Mouse (Mus musculus) liver, embryonic 16.5 days (tissue): ENCODE data around the gene Rdx. TPM values are rescaled to one million over a fixed set of nuclear protein-coding genes. Genes with fewer than 3 reads are reported as not detected.

Experiments used
- ATAC-seq: fragments of 200-750 bp; cut with Nextera tagmentation; 2 replicates; pipeline ENCODE4 v1.8.0; 2017; ENCODE audit warnings: low read depth, mild to moderate bottlenecking, moderate number of reproducible peaks, moderate library complexity
- H3K27ac ChIP-seq: fragments of 300-500 bp; sonication (generic); 2 replicates; pipeline ENCODE4 v1.5.1; 2014; ENCODE audit warnings: mild to moderate bottlenecking, low read length
- H3K27me3 ChIP-seq: fragments of 300-500 bp; sonication (generic); 2 replicates; pipeline ENCODE4 v1.6.1; 2014; ENCODE audit warnings: low read depth, low read length, mixed read lengths; ENCODE audit not compliant: control insufficient read depth, insufficient read depth
- H3K36me3 ChIP-seq: fragments of 300-500 bp; sonication (generic); 2 replicates; pipeline ENCODE4 v1.6.1; 2014; ENCODE audit warnings: mild to moderate bottlenecking; ENCODE audit not compliant: control insufficient read depth, insufficient read depth
- H3K4me1 ChIP-seq: fragments of 300-500 bp; sonication (generic); 2 replicates; pipeline ENCODE4 v1.6.1; 2014; ENCODE audit warnings: low read depth, low read length, mixed read lengths; ENCODE audit not compliant: control insufficient read depth
- H3K4me2 ChIP-seq: fragments of 300-500 bp; sonication (generic); 2 replicates; pipeline ENCODE4 v1.6.1; 2014; ENCODE audit warnings: low read depth, low read length, mixed read lengths
- H3K4me3 ChIP-seq: fragments of 300-500 bp; sonication (generic); 2 replicates; pipeline ENCODE4 v1.5.1; 2014; ENCODE audit warnings: low read depth, mild to moderate bottlenecking, low read length
- H3K9ac ChIP-seq: fragments of 300-500 bp; sonication (generic); 2 replicates; pipeline ENCODE4 v1.6.1; 2014; ENCODE audit warnings: low read depth, low read length
- H3K9me3 ChIP-seq: fragments of 300-500 bp; sonication (generic); replicated peaks from 2 replicates; pipeline ENCODE4 v1.6.1; 2016; ENCODE audit warnings: low read length; ENCODE audit not compliant: control insufficient read depth
- WGBS: fragments of 180-500 bp; shearing (Covaris S2); extraction: QIAGEN DNeasy Blood & Tissue Kit; methylation state at CpG from one replicate; pipeline ENCODE4 v1.1.7; 2014; ENCODE audit not compliant: insufficient replicate concordance; 5-methylcytosine and 5-hydroxymethylcytosine counted together
- microRNA-seq: library from miRNA; unstranded; fragments of <30 nt; microRNA quantifications from one replicate; pipeline ENCODE4, GENCODE M21; 2016
- polyA plus RNA-seq: library from polyadenylated mRNA; unstranded; fragments of >200 nt; fragmentation: Nextera tagmentation; extraction: Ambion mirVana; gene quantifications from 2 replicates; pipeline ENCODE4 v1.2.1, GENCODE M21; 2015

Gene Rdx
- polyA plus RNA-seq, 1 experiment from 2014 or later: 54.9 TPM

DNA sequence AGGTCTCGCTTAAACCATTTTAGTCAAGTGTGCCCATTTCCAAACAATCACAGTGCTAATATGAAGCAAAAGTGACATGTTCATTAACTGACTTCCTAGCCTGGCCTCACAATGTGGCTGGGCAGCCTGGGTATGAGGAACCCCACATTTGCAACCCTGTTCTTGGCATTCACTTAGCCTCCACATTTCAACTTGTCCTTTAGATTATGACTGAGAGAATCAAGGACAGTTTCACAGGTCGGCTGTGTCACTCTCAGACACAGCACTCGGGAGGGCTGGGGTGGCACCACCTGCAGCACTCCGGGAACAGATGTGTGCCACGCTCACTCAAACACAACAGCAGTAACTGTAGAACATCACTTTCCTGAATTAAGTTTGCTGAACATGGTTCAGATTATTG, 66.1 kb downstream of the Rdx start:
- Histone ChIP-seq H3K4me2 (no peak overlapping the region), H3K4me1 (no peaks in the 10 kb centered on the region), H3K36me3 (no peaks in the 10 kb centered on the region; the same call in none of the 2 replicates), H3K9ac (no peak overlapping the region), H3K4me3 (no peak overlapping the region), H3K9me3 (no peaks in the 10 kb centered on the region), H3K27me3 (no peaks in the 10 kb centered on the region), H3K27ac (no peak overlapping the region)
- WGBS: 68% methylated on average over 5 of the region's 5 CpGs
- no peak for ATAC-seq

DNA sequence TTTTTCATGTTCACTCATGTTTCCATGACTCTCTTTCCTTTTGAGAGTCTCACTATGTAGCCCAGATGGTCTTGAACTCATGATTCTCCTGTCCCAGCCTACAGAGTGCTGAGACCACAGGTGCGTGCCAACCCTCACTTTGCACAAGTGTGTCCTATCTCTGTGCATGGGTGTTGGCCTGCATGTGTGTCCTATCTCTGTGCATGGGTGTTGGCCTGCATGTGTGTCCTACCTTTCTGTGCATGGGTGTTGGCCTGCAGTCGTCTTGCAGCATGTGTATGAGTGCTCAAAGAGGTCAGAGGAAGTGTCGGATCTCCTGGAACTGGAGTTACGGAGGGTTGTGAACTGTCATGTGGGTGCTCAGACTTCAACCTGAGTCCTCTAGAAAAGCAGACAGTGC, 72.2 kb downstream of the Rdx start:
- Histone ChIP-seq H3K4me3 (no peak overlapping the region), H3K9ac (no peak overlapping the region), H3K27me3 (no peaks in the 10 kb centered on the region), H3K4me2 (no peak overlapping the region), H3K4me1 (no peaks in the 10 kb centered on the region), H3K36me3 (no peaks in the 10 kb centered on the region; the same call in none of the 2 replicates), H3K27ac (no peak overlapping the region), H3K9me3 (no peaks in the 10 kb centered on the region)
- 56% methylated on average over 4 of the region's 4 CpGs for WGBS
- 0 out of 2 replicates have a peak, but pooled peaks have one; percentile 45 for ATAC-seq

DNA sequence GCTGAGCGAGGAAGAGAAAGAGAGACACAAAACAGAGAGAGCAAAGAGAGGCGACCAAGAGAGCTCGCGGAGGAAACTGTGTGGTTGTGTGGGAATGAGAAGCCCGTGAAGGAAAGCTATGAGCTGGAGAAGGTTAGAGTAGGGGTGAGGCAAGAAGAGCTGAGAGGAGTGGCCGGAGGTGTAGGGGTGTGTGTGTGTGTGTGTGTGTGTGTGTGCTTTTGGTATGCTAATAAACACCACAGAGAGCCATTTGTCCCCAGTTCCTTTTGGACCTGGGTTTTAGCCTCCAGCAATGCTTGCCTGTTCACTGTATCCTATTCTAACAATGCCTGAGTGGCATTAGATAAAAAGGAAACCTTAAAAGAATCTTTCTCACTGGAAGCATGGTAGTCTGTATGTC, 78.3 kb downstream of the Rdx start:
- Histone ChIP-seq H3K27ac (no peak overlapping the region), H3K4me3 (no peak overlapping the region), H3K4me1 (no peaks in the 10 kb centered on the region), H3K4me2 (no peak overlapping the region), H3K36me3 (no peaks in the 10 kb centered on the region), H3K9me3 (no peaks in the 10 kb centered on the region), H3K27me3 (no peaks in the 10 kb centered on the region), H3K9ac (no peak overlapping the region)
- WGBS: 72% methylated on average over 6 of the region's 6 CpGs
- no peak for ATAC-seq

DNA sequence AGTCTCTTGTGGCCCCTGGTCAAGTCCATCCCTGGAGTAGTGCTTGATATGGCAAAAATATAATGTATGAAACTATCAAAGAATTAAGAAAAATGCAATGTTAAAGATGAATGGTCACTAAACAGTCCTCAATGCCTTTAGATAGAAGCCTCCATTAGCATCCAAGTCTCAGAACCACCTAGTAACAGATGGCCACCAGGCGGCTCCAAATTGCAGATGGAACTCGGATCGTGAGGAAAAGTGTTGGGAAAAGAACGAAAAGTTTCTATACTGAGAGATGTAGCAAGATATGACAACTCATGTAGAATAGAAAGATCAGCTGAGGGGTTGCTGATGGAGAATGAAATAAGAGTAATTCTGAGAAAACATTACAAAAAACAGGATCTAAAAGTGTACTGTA, 83.4 kb downstream of the Rdx start:
- Histone ChIP-seq H3K9ac (no peak overlapping the region), H3K27me3 (no peaks in the 10 kb centered on the region), H3K4me1 (no peaks in the 10 kb centered on the region), H3K9me3 (no peaks in the 10 kb centered on the region), H3K27ac (no peak overlapping the region), H3K4me3 (no peak overlapping the region), H3K4me2 (no peak overlapping the region), H3K36me3 (no peaks in the 10 kb centered on the region)
- WGBS: 68% methylated on average over 4 of the region's 4 CpGs
- ATAC-seq: no peak

DNA sequence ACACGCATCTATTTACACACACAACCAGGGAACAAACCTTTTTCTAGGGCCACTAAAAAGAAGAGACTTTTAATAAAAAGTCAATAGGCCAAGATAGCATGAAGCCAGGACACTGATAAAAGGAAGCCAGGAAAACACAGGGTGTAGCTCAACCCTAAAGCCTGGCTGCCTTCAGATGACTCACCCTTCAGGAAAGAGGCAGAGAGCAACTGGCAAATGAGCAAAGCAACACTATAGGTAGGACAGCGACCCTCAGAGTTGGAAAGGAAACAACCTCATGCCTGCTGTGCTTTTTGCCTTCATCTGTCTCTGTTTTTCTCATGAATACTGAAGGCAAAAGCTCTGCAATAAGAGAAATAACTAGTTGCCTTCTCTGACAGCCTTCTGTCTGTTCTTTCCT, 85.8 kb downstream of the Rdx start:
- H3K27ac ChIP-seq: no peak overlapping the region
- no peaks in the 10 kb centered on the region for H3K36me3 ChIP-seq
- no peak overlapping the region for H3K4me2 ChIP-seq
- no peaks in the 10 kb centered on the region for H3K27me3 ChIP-seq
- H3K4me3 ChIP-seq: no peak overlapping the region
- H3K4me1 ChIP-seq: no peaks in the 10 kb centered on the region
- no peaks in the 10 kb centered on the region for H3K9me3 ChIP-seq
- H3K9ac ChIP-seq: no peak overlapping the region
- no peak for ATAC-seq
- WGBS: 48% methylated on average over 2 of the region's 2 CpGs

Small RNA genes lying within 50 kb of the gene (microRNA-seq; reads per million reads assigned to microRNA genes)
- gene Gm27686 (not detected), gene Mir6244 (not detected)

Other genes with a start within 250 kb of the Rdx start
- 32.2 and 34.3 TPM in 2 replicates for gene Fdx1, start 83.6 kb upstream of the Rdx start, polyA plus RNA-seq
- gene Zc3h12c, start 121.4 kb downstream of the Rdx start, polyA plus RNA-seq: 0.40 and 0.44 TPM in 2 replicates